Mouse (Mus musculus) T-helper 1 cell (primary cell): ENCODE results near the gene Slc43a2.

Experiments used
- in situ Hi-C: fragments of 300-600 bp; cut with MboI, MseI; formaldehyde crosslinking; loops from one replicate; pipeline ENCODE4 v1.15.1; 2025; ENCODE audit warnings: high pct_unique_total_duplicates

Slc43a2 gene

GRCm38 (mm10) chr11:75550200-75550946 lies 18.9 kb downstream of the Slc43a2 start:
- in situ Hi-C loops, result loop anchor here (10.0 kb wide), 1 partner anchor 446 kb away; no protein-coding TSS in a partner anchor

- in situ Hi-C loops, result loop anchor here (10.0 kb wide), 1 partner anchor 447 kb away; no protein-coding TSS in a partner anchor
These were observed 19.8 kb downstream of the Slc43a2 start for GRCm38 (mm10) chr11:75551321-75551720.

GRCm38 (mm10) chr11:75551961-75552441 lies 20.5 kb downstream of the Slc43a2 start:
- in situ Hi-C loops, result loop anchor here (10.0 kb wide), 1 partner anchor 447 kb away; no protein-coding TSS in a partner anchor

GRCm38 (mm10) chr11:75552906-75553482 lies 21.5 kb downstream of the Slc43a2 start:
- in situ Hi-C loops, result loop anchor here (10.0 kb wide), 1 partner anchor 448 kb away; no protein-coding TSS in a partner anchor

- in situ Hi-C loops, result loop anchor here (10.0 kb wide), 1 partner anchor 451 kb away; no protein-coding TSS in a partner anchor
These were observed 24.5 kb downstream of the Slc43a2 start for GRCm38 (mm10) chr11:75556006-75556405.

- in situ Hi-C loops, result loop anchor here (10.0 kb wide), 1 partner anchor 452 kb away; no protein-coding TSS in a partner anchor
These were observed 25.6 kb downstream of the Slc43a2 start for GRCm38 (mm10) chr11:75557142-75557541.

- in situ Hi-C loops, result loop anchor here (10.0 kb wide), 1 partner anchor 453 kb away; no protein-coding TSS in a partner anchor
These were observed 26.6 kb downstream of the Slc43a2 start for GRCm38 (mm10) chr11:75558101-75558500.

- in situ Hi-C loops, result loop anchor here (10.0 kb wide), 1 partner anchor 455 kb away; no protein-coding TSS in a partner anchor
These were observed 28.5 kb downstream of the Slc43a2 start for GRCm38 (mm10) chr11:75559870-75560504.

- in situ Hi-C loops, result no loop called here
These were observed 29.3 kb downstream of the Slc43a2 start for GRCm38 (mm10) chr11:75560530-75561409.

GRCm38 (mm10) chr11:75561410-75561791 lies 29.9 kb downstream of the Slc43a2 start:
- in situ Hi-C loops, result no loop called here

GRCm38 (mm10) chr11:75562840-75563239 lies 31.3 kb downstream of the Slc43a2 start:
- in situ Hi-C loops, result no loop called here

GRCm38 (mm10) chr11:75563851-75564548 lies 32.5 kb downstream of the Slc43a2 start:
- in situ Hi-C loops, result no loop called here

GRCm38 (mm10) chr11:75565849-75566248 lies 34.4 kb downstream of the Slc43a2 start:
- in situ Hi-C loops, result no loop called here

- in situ Hi-C loops, result no loop called here
These were observed 35.0 kb downstream of the Slc43a2 start for GRCm38 (mm10) chr11:75566276-75567196.

- in situ Hi-C loops, result no loop called here
These were observed 36.0 kb downstream of the Slc43a2 start for GRCm38 (mm10) chr11:75567346-75568114.

- in situ Hi-C loops, result no loop called here
These were observed 36.6 kb downstream of the Slc43a2 start for GRCm38 (mm10) chr11:75568115-75568511.

GRCm38 (mm10) chr11:75568962-75569361 lies 37.5 kb downstream of the Slc43a2 start:
- in situ Hi-C loops, result no loop called here

GRCm38 (mm10) chr11:75570375-75571125 lies 39.1 kb downstream of the Slc43a2 start:
- in situ Hi-C loops, result loop anchor here (5.0 kb wide), 1 partner anchor 38 kb away; the partner anchor contains the start of gene Slc43a2
